ENCODE assay signal across 24 mouse cellular contexts in the genomic region with DNA sequence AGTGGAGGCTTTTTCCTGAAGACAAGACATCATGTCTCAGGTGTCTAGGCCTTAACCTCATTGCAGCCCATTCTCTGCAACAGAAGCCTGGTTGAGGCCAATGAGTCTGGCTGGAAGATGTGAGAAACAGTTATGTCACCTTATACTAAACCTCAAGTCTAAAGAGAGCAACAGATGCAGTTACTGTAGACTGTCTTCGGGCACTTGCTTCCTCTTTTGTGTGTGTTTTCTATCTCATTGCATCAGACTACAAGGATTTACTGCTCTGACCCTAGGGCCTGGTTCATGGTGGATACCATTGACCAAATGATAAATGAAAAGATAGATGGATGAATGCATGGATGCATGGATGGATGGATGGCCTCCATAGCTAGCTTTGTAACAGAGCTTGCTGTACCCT. TPM values are rescaled to one million over a fixed set of nuclear protein-coding genes. Genes with fewer than 3 reads are reported as not detected.
A peak's percentile ranks its signal among the peaks of the same experiment; 100 is the strongest.
DNase-seq lines count a peak whose midpoint lies in the region; ATAC-seq and TF ChIP-seq lines count a peak whose summit lies in the region.
"Had no signal": no experiment of that assay in that cellular context is flagged by ENCODE, and none has a peak within 500 bp of the region (broad histone marks: within the 10 kb centered on the region; RNA-seq: fewer than 3 reads in every experiment).

No protein-coding gene starts in this region.

- H3K79me2 ChIP-seq in CH12.LX (replicated peaks; ENCODE audit: control insufficient read depth, extremely low read depth, insufficient read depth, poor library complexity, severe bottlenecking) = no peaks in the 10 kb centered on the region

- TF ChIP-seq POLR2A in CH12.LX (IDR thresholded peaks at IDR 0.05; ENCODE audit: low read depth, low read length) = no peak

- TF ChIP-seq CTCF in CH12.LX (conservative IDR thresholded peaks at IDR 0.05 in 1 of 2, IDR thresholded peaks at IDR 0.05 in 1 of 2; ENCODE audit: low read depth in 2 of 2, low read length in 2 of 2) = no peak

- H3K36me3 ChIP-seq in CH12.LX (replicated peaks in 1 of 2; ENCODE audit: control insufficient read depth in 1 of 2, insufficient read depth in 1 of 2, low read length in 1 of 2) = peaks cover 0 to 33% of the 10 kb centered on the region in 2 experiments
- no peaks in the 10 kb centered on the region for H3K36me3 ChIP-seq in midbrain, embryonic 13.5 days
- H3K36me3 ChIP-seq: forebrain, embryonic 15.5 days; G1E; hindbrain, embryonic 10.5 days had no signal

- no peak overlapping the region for H3K27ac ChIP-seq in CH12.LX (ENCODE audit: insufficient read depth, low read depth)
- H3K27ac ChIP-seq in midbrain, embryonic 13.5 days = no peak overlapping the region
- H3K27ac ChIP-seq: embryonic facial prominence, embryonic 12.5 days; embryonic facial prominence, embryonic 15.5 days; forebrain, embryonic 15.5 days; hindbrain, embryonic 10.5 days; hindbrain, embryonic 14.5 days; hindbrain, postnatal 0 days had no signal

- DNase-seq in 416B (ENCODE audit: low read depth) (peak; percentile 26), CH12.LX (ENCODE audit: extremely low read depth) (peak; percentile 20)
- no peak for DNase-seq in urinary bladder, adult 2 months (ENCODE audit: low spot score)
- DNase-seq in spleen, postnatal 14 days (ENCODE audit: low spot score in 2 of 2) = no peak
- DNase-seq: adrenal gland, adult 8-10 months; adrenal gland, postnatal 25 days; cerebellum, adult 11-12 months; cerebellum, adult 9-10 months; cerebellum, postnatal 14 days; gastrocnemius, postnatal 25 days had no signal

- H3K4me3 ChIP-seq in CH12.LX (replicated peaks in 1 of 3; ENCODE audit: low read depth in 2 of 3, low read length in 2 of 3, poor library complexity in 1 of 3) = no peak overlapping the region
- H3K4me3 ChIP-seq in midbrain, embryonic 13.5 days (replicated peaks) = no peak overlapping the region
- H3K4me3 ChIP-seq: embryonic facial prominence, embryonic 12.5 days; embryonic facial prominence, embryonic 15.5 days; forebrain, embryonic 15.5 days; hindbrain, embryonic 10.5 days had no signal

- 89% methylated on average over 1 of the region's 1 CpGs for WGBS in midbrain, embryonic 13.5 days

- TF ChIP-seq RAD21 in CH12.LX (IDR thresholded peaks at IDR 0.05; ENCODE audit: low read depth, low read length) = no peak

- dilution Hi-C loops in CH12.LX (cut with MboI; ENCODE audit: extremely low pct_ligation_motif_present, extremely low pct_unique_long_range_greater_than_20kb, low sequenced_read_pairs) = no loop called here

- no peaks in the 10 kb centered on the region for H3K27me3 ChIP-seq in CH12.LX (replicated peaks)
- H3K27me3 ChIP-seq in midbrain, embryonic 13.5 days = no peaks in the 10 kb centered on the region
- H3K27me3 ChIP-seq: embryonic facial prominence, embryonic 12.5 days; embryonic facial prominence, embryonic 15.5 days; forebrain, embryonic 15.5 days had no signal

- TF ChIP-seq EP300 in CH12.LX (IDR thresholded peaks at IDR 0.05; ENCODE audit: low read length) = no peak

- H3K4me2 ChIP-seq in CH12.LX (ENCODE audit: insufficient read depth, low read depth, poor library complexity, severe bottlenecking) = no peak overlapping the region
- no peak overlapping the region for H3K4me2 ChIP-seq in midbrain, embryonic 13.5 days (replicated peaks)
- H3K4me2 ChIP-seq: embryonic facial prominence, embryonic 12.5 days; embryonic facial prominence, embryonic 15.5 days; forebrain, embryonic 15.5 days; heart, embryonic 11.5 days; hindbrain, embryonic 14.5 days had no signal

- H3K4me1 ChIP-seq in CH12.LX (ENCODE audit: control insufficient read depth in 1 of 2, insufficient read depth in 2 of 2) = peaks cover 6 to 10% of the 10 kb centered on the region in 2 experiments
- H3K4me1 ChIP-seq in midbrain, embryonic 13.5 days (replicated peaks) = peaks cover 14% of the 10 kb centered on the region
- H3K4me1 ChIP-seq: embryonic facial prominence, embryonic 12.5 days; embryonic facial prominence, embryonic 15.5 days had no signal

- in situ Hi-C loops in CH12.LX (cut with MboI; ENCODE audit: low pct_ligation_motif_present, low pct_unique_long_range_greater_than_20kb, low sequenced_read_pairs) = loop anchor here (10.0 kb wide), 1 partner anchor 427 kb away; no protein-coding TSS in a partner anchor

- H3K9ac ChIP-seq in CH12.LX (ENCODE audit: insufficient read depth, low read depth) = no peak overlapping the region
- H3K9ac ChIP-seq in midbrain, embryonic 13.5 days (replicated peaks) = no peak overlapping the region
- H3K9ac ChIP-seq: embryonic facial prominence, embryonic 12.5 days; embryonic facial prominence, embryonic 15.5 days; forebrain, embryonic 15.5 days; hindbrain, embryonic 14.5 days had no signal

- no peaks in the 10 kb centered on the region for H3K9me3 ChIP-seq in CH12.LX (replicated peaks; ENCODE audit: low read length)
- no peaks in the 10 kb centered on the region for H3K9me3 ChIP-seq in midbrain, embryonic 13.5 days
- H3K9me3 ChIP-seq: embryonic facial prominence, embryonic 12.5 days; embryonic facial prominence, embryonic 15.5 days; forebrain, embryonic 15.5 days; G1E; hindbrain, embryonic 10.5 days had no signal

- peak; percentile 81 for ATAC-seq in common myeloid progenitor, adult 5-6 weeks (replicated peaks; ENCODE audit: low read depth, poor library complexity, severe bottlenecking)
- ATAC-seq in megakaryocyte progenitor cell, adult 5-6 weeks (replicated peaks; ENCODE audit: poor library complexity) = peak; percentile 91
- no peak for ATAC-seq in midbrain, embryonic 13.5 days
- ATAC-seq: activated CD4-positive, CD25-positive, alpha-beta regulatory T cell, adult 4 months; forebrain, embryonic 15.5 days; hindbrain, postnatal 0 days; inflammation-experienced regulatory T-cells, adult 6 months; intestine, embryonic 16.5 days had no signal

TF ChIP-seq in CH12.LX, 34 proteins besides CTCF, POLR2A, EP300 and RAD21:
- no peak for TF ChIP-seq ETS1 (conservative IDR thresholded peaks at IDR 0.05; ENCODE audit: low read depth, low read length)
- no peak for TF ChIP-seq SMC3 (IDR thresholded peaks at IDR 0.05; ENCODE audit: low read depth, low read length)
- TF ChIP-seq ELF1 (IDR thresholded peaks at IDR 0.05; ENCODE audit: low read depth, low read length) = no peak
- TF ChIP-seq TCF12 (IDR thresholded peaks at IDR 0.05; ENCODE audit: low read depth, low read length) = no peak
- no peak for TF ChIP-seq POLR2AphosphoS2 (IDR thresholded peaks at IDR 0.05; ENCODE audit: low read depth, low read length)
- no peak for TF ChIP-seq TBP (conservative IDR thresholded peaks at IDR 0.05; ENCODE audit: low read depth, low read length)
- TF ChIP-seq UBTF (IDR thresholded peaks at IDR 0.05; ENCODE audit: low read depth, low read length) = no peak
- TF ChIP-seq USF1 (IDR thresholded peaks at IDR 0.05; ENCODE audit: low read depth, low read length) = no peak
- no peak for TF ChIP-seq ZKSCAN1 (IDR thresholded peaks at IDR 0.05; ENCODE audit: borderline replicate concordance, low read depth, low read length)
- TF ChIP-seq KAT2A (IDR thresholded peaks at IDR 0.05; ENCODE audit: insufficient replicate concordance, low read length) = no peak
- no peak for TF ChIP-seq BHLHE40 (IDR thresholded peaks at IDR 0.05; ENCODE audit: low read depth, low read length)

RNA-seq across cellular contexts. Expression of gene Anxa3, which starts 31.1 kb away (rescaled TPM):
- total RNA-seq in CH12.LX (2012; rRNA removed) (0.38 and 1.4 TPM in 2 replicates), CH12.LX (2014; rRNA removed) (not detected in 2 replicates)
- 0.35 TPM in 1 of 2 replicates, not detected in the other for polyA plus RNA-seq in CH12.LX (2012; ENCODE audit: insufficient read length, low read depth)
- total RNA-seq in common myeloid progenitor, adult 5-6 weeks (2017) = 76.5 and 81.3 TPM in 2 replicates
- total RNA-seq in megakaryocyte progenitor cell, adult 5-6 weeks (2015) = 514 and 552 TPM in 2 replicates
- 313 and 351 TPM in 2 replicates for total RNA-seq in megakaryocyte progenitor cell, adult 5-6 weeks (2017)
- 108 and 175 TPM in 2 replicates for polyA plus RNA-seq in urinary bladder, adult 2 months (2012; rRNA removed)
- 21.7 and 22.7 TPM in 2 replicates for polyA plus RNA-seq in midbrain, embryonic 13.5 days (2015; fragmentation: Nextera tagmentation; extraction: Ambion mirVana)
- polyA plus RNA-seq: G1E had no signal

Comparison
In these comparisons a context has a peak if more than half of its experiments do, and no peak if none do; other contexts are left out.
1. DNase-seq: peak in 416B (single experiment) and CH12.LX (single experiment); none in urinary bladder, adult 2 months (single experiment) and spleen, postnatal 14 days (0 of 2).
2. RNA of gene Anxa3, which starts 31.1 kb away (total RNA-seq): 313 to 552 TPM in megakaryocyte progenitor cell, adult 5-6 weeks and 76.5 to 81.3 TPM in common myeloid progenitor, adult 5-6 weeks; 0.38 to 1.4 TPM in CH12.LX; every median in the first group is over 10 times any median in the second.